Comparison of ENCODE assay signal across 9 mouse cellular contexts in the genomic region with DNA sequence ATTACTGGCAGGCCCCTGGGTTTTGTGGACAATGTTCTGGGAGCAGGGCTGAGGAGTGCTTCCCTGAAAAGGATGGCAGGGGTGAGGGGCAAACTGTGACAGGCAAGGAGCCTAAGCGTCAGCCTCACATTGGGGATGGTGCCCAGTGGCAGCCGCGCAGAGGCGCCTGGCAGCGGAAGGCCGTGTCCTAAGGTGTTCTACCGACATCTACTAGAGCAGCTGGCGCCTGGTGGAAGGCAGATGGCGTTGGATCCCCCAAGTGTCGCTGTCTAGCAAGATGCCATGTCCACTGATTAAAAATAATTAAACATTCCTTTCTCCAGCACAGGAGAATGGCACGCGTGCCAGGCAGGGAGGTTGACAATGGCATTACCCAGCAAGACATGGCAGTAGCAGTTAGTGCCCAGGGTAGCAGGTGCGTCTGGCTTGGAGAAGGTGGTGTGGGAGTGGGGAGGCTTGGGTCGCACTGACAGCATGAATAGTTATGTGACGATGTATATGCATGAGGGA.
DNase-seq lines count a peak whose midpoint lies in the region; ATAC-seq lines count a peak whose summit lies in the region.
"Had no signal": no experiment of that assay in that cellular context is flagged by ENCODE, and none has a peak within 500 bp of the region (broad histone marks: within the 10 kb centered on the region; RNA-seq: fewer than 3 reads in every experiment).

No protein-coding gene starts in this region.

- H3K36me3 ChIP-seq in heart, embryonic 12.5 days: no peaks in the 10 kb centered on the region
- no peaks in the 10 kb centered on the region for H3K36me3 ChIP-seq in neural tube, embryonic 11.5 days (ENCODE audit: control insufficient read depth, insufficient read depth, low read length)
- no peaks in the 10 kb centered on the region for H3K36me3 ChIP-seq in hindbrain, embryonic 10.5 days
- no peaks in the 10 kb centered on the region for H3K36me3 ChIP-seq in neural tube, embryonic 12.5 days

- H3K27ac ChIP-seq in heart, embryonic 12.5 days (ENCODE audit: poor library complexity, severe bottlenecking): no peak overlapping the region
- peak overlapping the region; percentile 86 for H3K27ac ChIP-seq in neural tube, embryonic 11.5 days (ENCODE audit: low read depth, low read length)
- H3K27ac ChIP-seq in hindbrain, embryonic 10.5 days: peak overlapping the region; percentile 89
- peak overlapping the region; percentile 71; the same call in 1 of the 2 replicates for H3K27ac ChIP-seq in neural tube, embryonic 12.5 days

- WGBS in heart, embryonic 12.5 days: 36% methylated on average over 15 of the region's 15 CpGs
- WGBS in neural tube, embryonic 11.5 days: 26% methylated on average over 15 of the region's 15 CpGs
- WGBS in hindbrain, embryonic 10.5 days: 19% methylated on average over 15 of the region's 15 CpGs
- WGBS in neural tube, embryonic 12.5 days: 17% methylated on average over 15 of the region's 15 CpGs

- H3K9me3 ChIP-seq in heart, embryonic 12.5 days (replicated peaks): peaks cover 4% of the 10 kb centered on the region; the same call in 1 of the 2 replicates
- H3K9me3 ChIP-seq in neural tube, embryonic 11.5 days (ENCODE audit: control insufficient read depth, low read length): no peaks in the 10 kb centered on the region
- H3K9me3 ChIP-seq in hindbrain, embryonic 10.5 days: no peaks in the 10 kb centered on the region
- H3K9me3 ChIP-seq in neural tube, embryonic 12.5 days: no peaks in the 10 kb centered on the region

- peaks cover 21% of the 10 kb centered on the region for H3K4me1 ChIP-seq in heart, embryonic 12.5 days (replicated peaks)
- H3K4me1 ChIP-seq in neural tube, embryonic 11.5 days (ENCODE audit: control insufficient read depth, insufficient read depth, low read length): peaks cover 14% of the 10 kb centered on the region
- H3K4me1 ChIP-seq in hindbrain, embryonic 10.5 days (replicated peaks): peaks cover 38% of the 10 kb centered on the region
- H3K4me1 ChIP-seq in neural tube, embryonic 12.5 days: peaks cover 24% of the 10 kb centered on the region

- no peak for DNase-seq in heart, adult 11 months
- no peak for DNase-seq in neural tube, embryonic 11.5 days (ENCODE audit: low spot score)
- DNase-seq in neural tube, embryonic 10.5 days (ENCODE audit: extremely low spot score, low spot score): no peak
- no peak for DNase-seq in hindbrain, embryonic 10.5 days (ENCODE audit: low spot score)
- DNase-seq in gastrocnemius, postnatal 10 days: no peak
- DNase-seq in adrenal gland, adult (ENCODE audit: inconsistent age in 2 of 2, low spot score in 1 of 2): no peak

- H3K9ac ChIP-seq in heart, embryonic 12.5 days: no peak overlapping the region
- no peak overlapping the region; the same call in 1 of the 2 replicates for H3K9ac ChIP-seq in neural tube, embryonic 11.5 days (ENCODE audit: low read length)
- no peak overlapping the region for H3K9ac ChIP-seq in neural tube, embryonic 12.5 days

- H3K4me3 ChIP-seq in heart, embryonic 12.5 days: no peak overlapping the region
- no peak overlapping the region for H3K4me3 ChIP-seq in neural tube, embryonic 11.5 days (ENCODE audit: low read depth, low read length)
- H3K4me3 ChIP-seq in hindbrain, embryonic 10.5 days: peak overlapping the region; percentile 44
- H3K4me3 ChIP-seq in neural tube, embryonic 12.5 days: no peak overlapping the region

- peak overlapping the region; percentile 59 for H3K4me2 ChIP-seq in heart, embryonic 12.5 days
- H3K4me2 ChIP-seq in neural tube, embryonic 11.5 days (ENCODE audit: low read depth): peak overlapping the region; percentile 35
- H3K4me2 ChIP-seq in neural tube, embryonic 12.5 days (replicated peaks): peak overlapping the region; percentile 51

- no peak for ATAC-seq in heart, embryonic 12.5 days (ENCODE audit: insufficient number of reproducible peaks, low FRiP score)
- ATAC-seq in neural tube, embryonic 11.5 days (ENCODE audit: insufficient read depth, low FRiP score, low TSS enrichment): peak; percentile 63
- ATAC-seq in neural tube, embryonic 12.5 days (ENCODE audit: low FRiP score, low read depth): peak; percentile 77

- no peaks in the 10 kb centered on the region for H3K27me3 ChIP-seq in heart, embryonic 12.5 days (replicated peaks)
- no peaks in the 10 kb centered on the region for H3K27me3 ChIP-seq in neural tube, embryonic 11.5 days (ENCODE audit: control insufficient read depth, insufficient read depth, low read length)
- peaks cover 15% of the 10 kb centered on the region for H3K27me3 ChIP-seq in hindbrain, embryonic 10.5 days (ENCODE audit: insufficient read depth, poor library complexity, severe bottlenecking)
- no peaks in the 10 kb centered on the region; the same call in 1 of the 2 replicates for H3K27me3 ChIP-seq in neural tube, embryonic 12.5 days (replicated peaks)
- H3K27me3 ChIP-seq: CH12.LX had no signal
